Mouse (Mus musculus): ENCODE results near the gene Cyp2d40. TPM values are rescaled to one million over a fixed set of nuclear protein-coding genes. Genes with fewer than 3 reads are reported as not detected.

Cyp2d40 gene
- not detected in 2 replicates for polyA plus RNA-seq (2016; fragmentation: Nextera tagmentation; extraction: Ambion mirVana)

DNA sequence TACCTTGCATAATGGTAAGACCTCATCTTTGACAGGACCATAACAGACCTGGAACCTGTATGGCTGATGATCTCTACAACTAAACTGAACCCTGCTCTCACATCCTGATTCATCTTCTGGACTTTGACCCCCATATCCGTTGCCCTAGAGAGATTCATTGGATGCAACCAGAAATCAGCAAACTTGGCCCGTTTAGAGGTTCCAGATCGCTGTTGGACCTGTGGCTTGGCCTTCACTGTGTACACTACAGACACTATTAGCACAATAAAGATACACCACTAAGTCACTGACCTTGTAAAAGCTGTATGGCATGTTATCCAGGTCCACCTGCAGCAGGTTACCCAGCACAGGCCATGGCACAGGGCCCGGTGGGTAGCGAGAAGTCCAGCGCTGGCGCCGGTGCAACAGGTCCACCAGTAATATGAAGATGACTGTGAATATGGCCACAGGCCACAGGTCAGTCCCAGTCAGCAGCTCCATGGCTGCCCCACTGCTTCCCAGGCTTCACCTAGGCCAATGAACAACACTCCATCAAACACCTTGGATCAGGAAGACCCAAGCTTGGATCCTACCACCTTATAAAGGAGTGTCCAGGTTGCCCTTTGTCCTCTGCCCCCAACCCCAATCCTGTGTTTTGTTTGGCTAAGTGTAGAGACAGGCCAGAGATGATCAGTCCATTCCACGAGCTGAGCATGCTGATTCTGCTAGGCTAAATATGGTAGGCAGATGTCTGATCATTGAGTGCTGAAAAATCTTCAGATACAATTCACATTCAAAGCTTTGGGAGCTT, at the start of gene Cyp2d40:
Cyp2d40 (minus strand) TSS at position 553 of the 790 bp plus-strand sequence.
- Histone ChIP-seq H3K36me3 (no peaks in the 10 kb centered on the region), H3K27ac (no peak within 1 kb of the TSS), H3K9me3 (no peaks in the 10 kb centered on the region), H3K27me3 (ENCODE audit: insufficient read depth, poor library complexity, severe bottlenecking) (no peaks in the 10 kb centered on the region), H3K4me3 (no peak within 1 kb of the TSS), H3K4me1 (no peaks in the 10 kb centered on the region)
- 89% methylated on average over 9 of the region's 9 CpGs for WGBS
- no peak for DNase-seq (ENCODE audit: low spot score)

DNA sequence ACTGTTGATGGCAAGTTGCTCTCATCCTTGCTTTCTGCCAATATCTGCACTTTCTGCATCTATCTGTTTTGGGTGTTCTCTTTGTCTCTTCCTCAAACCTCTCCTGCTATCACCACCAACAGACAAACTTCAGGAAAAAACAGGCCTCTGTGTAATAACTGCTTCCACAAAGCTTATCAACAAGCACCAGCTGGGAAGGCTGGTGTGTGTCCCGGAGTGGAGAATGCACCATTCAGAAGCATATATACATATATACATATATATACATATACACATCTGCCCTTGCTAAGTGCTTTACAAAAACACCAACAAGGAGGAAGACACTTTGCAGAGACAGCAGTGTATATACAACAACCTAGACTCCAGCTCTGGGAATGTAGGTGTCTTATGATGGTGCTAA, 46.6 kb upstream of the Cyp2d40 start:
- Histone ChIP-seq H3K27ac (no peak overlapping the region), H3K4me1 (peaks cover 5% of the 10 kb centered on the region; the same call in 1 of the 2 replicates), H3K4me3 (no peak overlapping the region), H3K36me3 (peaks cover 37% of the 10 kb centered on the region), H3K9me3 (no peaks in the 10 kb centered on the region), H3K27me3 (ENCODE audit: insufficient read depth, poor library complexity, severe bottlenecking) (no peaks in the 10 kb centered on the region)
- 72% methylated on average over 1 of the region's 1 CpGs for WGBS
- DNase-seq (ENCODE audit: low spot score): no peak

DNA sequence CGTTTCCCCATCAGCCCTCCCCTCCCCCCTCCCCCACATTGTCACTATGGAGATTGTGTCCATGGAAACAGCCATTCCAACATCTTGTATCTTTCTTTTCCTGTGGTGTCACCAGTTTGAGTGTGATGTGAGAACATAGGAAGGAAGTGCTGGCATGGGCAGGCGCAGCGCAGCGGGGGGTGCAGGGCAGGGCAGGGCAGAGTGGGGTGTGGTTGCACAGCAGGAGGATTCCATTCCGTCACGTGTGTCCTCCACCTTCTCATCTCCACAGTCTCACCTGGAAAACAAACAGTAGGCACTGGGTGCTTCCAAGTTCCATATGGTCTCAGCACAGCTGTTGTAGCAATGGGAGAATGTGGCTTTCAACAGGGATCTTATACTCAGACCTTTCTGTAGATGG, 45.5 kb upstream of the Cyp2d40 start:
- no peaks in the 10 kb centered on the region for H3K9me3 ChIP-seq
- no peaks in the 10 kb centered on the region for H3K27me3 ChIP-seq (ENCODE audit: insufficient read depth, poor library complexity, severe bottlenecking)
- peaks cover 34% of the 10 kb centered on the region for H3K36me3 ChIP-seq
- 67% methylated on average over 6 of the region's 6 CpGs for WGBS
- no peak overlapping the region for H3K4me3 ChIP-seq
- no peak for DNase-seq (ENCODE audit: low spot score)
- peaks cover 5% of the 10 kb centered on the region; the same call in 1 of the 2 replicates for H3K4me1 ChIP-seq
- H3K27ac ChIP-seq: no peak overlapping the region

DNA sequence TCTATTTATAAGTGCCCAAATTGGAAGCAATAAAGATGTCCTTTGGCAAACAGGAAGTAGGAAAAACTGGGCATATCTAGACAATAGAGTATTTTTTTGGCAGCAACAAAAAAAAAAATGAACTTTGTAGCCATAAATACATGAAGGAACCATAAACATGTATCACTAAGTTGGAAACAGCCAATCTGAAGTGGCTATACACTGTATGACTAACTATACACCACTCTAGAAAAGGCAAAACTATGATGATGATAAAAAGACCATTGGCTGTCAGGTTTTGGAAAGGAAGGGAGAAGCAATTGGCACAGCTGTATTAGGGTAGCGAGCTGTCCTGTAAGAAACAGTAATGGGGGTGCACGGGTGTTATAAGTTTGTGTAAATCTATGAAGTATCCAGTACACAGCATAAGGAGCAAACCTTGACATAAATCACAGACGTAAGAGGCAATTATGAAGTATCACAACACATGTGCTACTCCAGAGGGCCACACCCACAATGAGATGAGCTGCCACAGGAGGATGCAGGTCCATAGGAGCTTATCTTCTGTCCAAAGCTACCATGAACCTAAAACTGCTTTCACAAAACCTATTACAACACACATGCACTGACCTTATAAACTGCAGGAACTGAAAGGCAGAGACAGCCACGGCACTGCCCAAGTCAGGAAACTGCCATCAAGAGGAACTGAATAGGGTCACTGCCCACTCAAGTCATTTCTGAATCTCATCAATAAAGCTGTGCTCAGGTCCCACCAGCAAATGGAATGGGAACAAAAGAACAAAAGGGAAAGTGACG, 43.2 kb upstream of the Cyp2d40 start:
- Histone ChIP-seq H3K4me3 (no peak overlapping the region), H3K9me3 (no peaks in the 10 kb centered on the region), H3K4me1 (peaks cover 5% of the 10 kb centered on the region; the same call in 1 of the 2 replicates), H3K27ac (no peak overlapping the region), H3K27me3 (ENCODE audit: insufficient read depth, poor library complexity, severe bottlenecking) (no peaks in the 10 kb centered on the region), H3K36me3 (peaks cover 23% of the 10 kb centered on the region)
- DNase-seq (ENCODE audit: low spot score): no peak
- 90% methylated on average over 5 of the region's 5 CpGs for WGBS

DNA sequence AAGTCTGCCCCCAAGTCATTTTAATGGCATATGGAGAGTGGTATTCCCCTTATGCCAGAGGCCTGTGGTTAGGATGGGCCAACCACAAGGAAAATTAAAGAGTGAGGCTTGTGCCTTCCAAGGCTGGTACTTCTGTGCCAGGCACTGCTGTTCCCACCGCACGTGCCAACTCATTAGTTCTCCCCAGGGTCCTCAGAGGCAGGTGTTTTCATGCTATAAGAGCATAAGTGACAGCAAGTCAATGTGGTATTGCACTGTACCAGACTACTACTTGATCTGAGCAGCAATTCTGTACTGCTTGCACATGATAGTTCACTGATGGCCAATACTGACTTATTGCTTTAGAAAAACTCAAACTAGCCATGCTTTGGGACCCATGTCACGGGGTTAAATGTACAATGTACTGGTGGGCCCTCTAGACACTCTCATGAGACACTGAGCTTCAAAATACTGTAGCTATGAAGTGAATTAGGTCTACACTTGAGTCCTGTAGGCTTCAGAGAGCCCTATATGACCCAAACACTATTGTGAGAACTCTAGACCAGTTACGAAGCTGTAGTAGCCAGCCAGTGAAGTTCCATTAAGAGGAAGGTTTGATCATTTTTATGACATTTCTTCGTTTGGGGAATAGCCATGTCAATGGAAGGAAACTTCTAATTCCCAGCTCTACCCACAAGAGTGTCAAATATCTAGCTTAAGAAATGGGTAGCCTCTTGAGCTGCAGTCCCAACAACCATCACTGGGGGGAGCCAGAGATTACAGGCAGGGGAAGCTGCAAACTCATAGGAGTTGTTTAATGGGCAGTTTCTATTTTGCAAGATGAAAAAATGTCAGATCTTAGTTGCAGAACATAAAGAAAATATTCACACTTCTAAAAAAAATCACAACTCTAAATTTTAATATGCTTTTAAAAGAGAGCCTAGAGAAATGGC, 41.0 kb upstream of the Cyp2d40 start:
- H3K4me3 ChIP-seq: no peak overlapping the region
- DNase-seq (ENCODE audit: low spot score): peak; percentile 73
- H3K27ac ChIP-seq: no peak overlapping the region
- 72% methylated on average over 5 of the region's 5 CpGs for WGBS
- no peaks in the 10 kb centered on the region for H3K9me3 ChIP-seq
- peaks cover 5% of the 10 kb centered on the region; the same call in 1 of the 2 replicates for H3K4me1 ChIP-seq
- H3K27me3 ChIP-seq (ENCODE audit: insufficient read depth, poor library complexity, severe bottlenecking): no peaks in the 10 kb centered on the region
- H3K36me3 ChIP-seq: peaks cover 5% of the 10 kb centered on the region

DNA sequence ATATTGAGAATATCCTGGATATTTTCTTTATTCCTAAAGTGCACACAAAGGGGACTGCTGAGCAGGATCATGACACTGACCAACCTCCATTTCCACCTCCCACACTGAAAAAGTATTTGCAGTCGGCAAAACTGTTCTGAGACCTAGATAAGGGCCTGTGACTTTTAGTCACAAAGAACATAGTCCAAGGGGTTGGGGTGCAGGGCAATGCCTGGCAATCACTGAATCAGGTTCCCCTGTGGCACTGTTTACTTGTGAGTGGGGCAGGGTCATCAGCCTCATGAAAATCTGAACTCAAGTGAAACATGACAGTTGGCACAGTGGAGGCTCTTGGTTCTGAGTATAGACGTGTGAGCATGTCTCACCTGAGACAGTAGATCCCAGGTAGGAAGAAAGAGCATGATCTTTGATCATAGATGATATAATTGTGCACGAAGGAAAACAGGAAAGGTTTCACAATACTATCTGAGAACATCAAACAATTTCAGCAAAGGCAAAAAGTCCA, 32.0 kb upstream of the Cyp2d40 start:
- Histone ChIP-seq H3K27me3 (ENCODE audit: insufficient read depth, poor library complexity, severe bottlenecking) (no peaks in the 10 kb centered on the region), H3K4me1 (no peaks in the 10 kb centered on the region), H3K4me3 (no peak overlapping the region), H3K27ac (no peak overlapping the region), H3K36me3 (no peaks in the 10 kb centered on the region), H3K9me3 (no peaks in the 10 kb centered on the region)
- DNase-seq (ENCODE audit: low spot score): no peak
- WGBS: 63% methylated on average over 3 of the region's 3 CpGs

DNA sequence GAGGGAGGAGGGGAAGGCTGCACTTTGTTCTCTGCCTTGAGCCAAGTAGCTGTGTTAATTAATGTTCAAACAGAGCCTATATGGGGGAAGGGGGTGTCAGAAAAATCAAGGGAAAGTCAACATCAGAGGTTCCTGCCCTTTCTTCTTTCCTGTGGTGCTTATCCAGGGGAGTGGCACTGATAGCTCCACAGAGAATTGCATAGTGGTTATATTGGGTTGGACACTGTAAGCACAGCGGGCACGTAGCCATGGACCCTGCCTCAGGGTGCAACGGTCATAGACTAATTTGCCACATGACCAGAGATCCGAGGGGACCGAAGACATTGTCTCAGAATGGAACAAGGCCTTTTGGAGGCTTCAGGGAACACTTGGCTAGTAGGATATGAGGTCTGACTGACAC, 30.3 kb upstream of the Cyp2d40 start, which contains the start of gene Cyp2d26:
Cyp2d26 (minus strand) TSS at position 18 of the 400 bp plus-strand sequence.
- H3K27ac ChIP-seq: no peak within 1 kb of the TSS
- H3K9me3 ChIP-seq: no peaks in the 10 kb centered on the region
- no peak within 1 kb of the TSS for H3K4me3 ChIP-seq
- H3K4me1 ChIP-seq: no peaks in the 10 kb centered on the region
- no peak for DNase-seq (ENCODE audit: low spot score)
- 81% methylated on average over 5 of the region's 5 CpGs for WGBS
- no peaks in the 10 kb centered on the region for H3K36me3 ChIP-seq
- no peaks in the 10 kb centered on the region for H3K27me3 ChIP-seq (ENCODE audit: insufficient read depth, poor library complexity, severe bottlenecking)

DNA sequence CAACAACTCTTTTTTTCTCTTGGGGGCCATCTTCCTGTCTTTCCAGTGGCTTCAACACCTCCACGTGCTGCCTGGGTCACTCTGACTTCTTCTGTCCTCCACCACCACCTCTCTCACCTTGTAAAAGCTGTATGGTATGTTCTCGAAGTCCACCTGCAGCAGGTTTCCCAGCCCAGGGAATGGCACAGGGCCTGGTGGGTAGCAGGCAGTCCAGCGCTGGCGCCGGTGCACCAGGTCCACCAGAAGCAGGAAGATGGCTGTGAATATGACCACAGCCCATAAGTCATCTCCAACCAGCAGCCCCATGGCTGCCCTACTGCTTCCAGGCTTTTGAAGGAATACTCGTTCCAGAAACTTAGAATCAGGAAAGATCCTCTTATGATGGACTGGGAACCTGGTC, 29.9 kb upstream of the Cyp2d40 start:
- Histone ChIP-seq H3K27me3 (ENCODE audit: insufficient read depth, poor library complexity, severe bottlenecking) (no peaks in the 10 kb centered on the region), H3K9me3 (no peaks in the 10 kb centered on the region), H3K36me3 (no peaks in the 10 kb centered on the region), H3K27ac (no peak overlapping the region), H3K4me1 (no peaks in the 10 kb centered on the region), H3K4me3 (no peak overlapping the region)
- WGBS: 89% methylated on average over 6 of the region's 6 CpGs
- DNase-seq (ENCODE audit: low spot score): no peak

DNA sequence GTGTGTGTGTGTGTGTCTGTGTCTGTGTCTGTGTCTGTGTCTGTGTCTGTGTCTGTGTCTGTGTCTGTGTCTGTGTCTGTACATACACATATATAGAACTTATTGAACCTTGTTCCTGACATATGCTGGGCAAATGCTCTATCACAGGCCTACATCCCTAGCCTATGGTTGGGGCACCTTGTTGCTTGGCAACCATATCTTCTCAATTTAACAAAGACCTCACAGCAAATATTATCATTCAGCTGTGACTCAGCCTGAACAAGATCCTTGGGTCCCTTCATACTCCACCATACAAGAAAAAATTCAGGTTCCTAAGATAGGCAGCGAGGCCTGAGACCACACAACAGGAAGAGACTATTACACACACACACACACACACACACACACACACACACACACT, 29.5 kb upstream of the Cyp2d40 start:
- Histone ChIP-seq H3K9me3 (no peaks in the 10 kb centered on the region), H3K27ac (no peak overlapping the region), H3K36me3 (no peaks in the 10 kb centered on the region), H3K4me1 (no peaks in the 10 kb centered on the region), H3K27me3 (ENCODE audit: insufficient read depth, poor library complexity, severe bottlenecking) (no peaks in the 10 kb centered on the region), H3K4me3 (no peak overlapping the region)
- 94% methylated on average over 1 of the region's 1 CpGs for WGBS
- DNase-seq (ENCODE audit: low spot score): peak; percentile 39

DNA sequence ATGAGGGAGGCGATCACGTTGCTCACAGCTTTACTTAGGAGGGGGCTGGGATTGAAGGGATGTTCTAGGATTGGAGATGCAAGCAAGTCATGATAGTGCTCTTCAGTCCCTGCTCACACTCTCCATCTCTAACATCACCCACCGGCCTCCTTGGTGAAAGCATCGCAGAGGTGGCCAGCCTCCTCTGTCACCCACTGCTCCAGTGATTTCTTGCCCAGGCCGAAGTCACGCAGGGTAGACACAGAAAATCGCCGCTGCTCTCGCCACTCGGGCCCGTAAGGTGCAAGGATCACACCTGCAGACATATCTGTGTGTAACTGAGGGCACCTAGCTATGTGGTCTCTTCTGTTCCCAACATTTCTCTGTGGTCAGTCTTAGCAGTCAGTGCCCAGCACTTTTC, 28.6 kb upstream of the Cyp2d40 start:
- Histone ChIP-seq H3K27ac (no peak overlapping the region), H3K4me3 (no peak overlapping the region), H3K4me1 (no peaks in the 10 kb centered on the region), H3K27me3 (ENCODE audit: insufficient read depth, poor library complexity, severe bottlenecking) (no peaks in the 10 kb centered on the region), H3K9me3 (no peaks in the 10 kb centered on the region), H3K36me3 (no peaks in the 10 kb centered on the region)
- WGBS: 89% methylated on average over 11 of the region's 11 CpGs
- DNase-seq (ENCODE audit: low spot score): peak; percentile 73

DNA sequence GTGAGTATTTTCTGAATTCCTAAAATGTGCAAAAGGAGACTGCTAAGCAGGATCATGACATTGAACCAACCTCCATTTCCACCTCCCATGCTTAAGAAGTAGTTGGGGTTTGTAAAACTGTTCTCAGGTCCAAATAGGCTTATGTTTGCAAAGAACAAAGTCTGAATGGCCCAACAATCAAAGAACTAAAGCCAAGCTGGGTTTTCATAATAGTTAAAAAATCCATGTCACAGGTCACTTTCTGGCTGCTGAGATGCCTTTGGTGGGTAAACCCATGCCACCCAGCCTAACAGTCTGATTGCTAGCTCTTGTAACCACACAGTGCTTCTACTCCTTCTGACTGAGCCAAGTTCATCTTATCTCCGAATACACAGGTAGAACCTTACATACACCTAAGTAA, 20.6 kb upstream of the Cyp2d40 start:
- Histone ChIP-seq H3K4me3 (no peak overlapping the region), H3K27ac (no peak overlapping the region), H3K9me3 (no peaks in the 10 kb centered on the region), H3K27me3 (ENCODE audit: insufficient read depth, poor library complexity, severe bottlenecking) (no peaks in the 10 kb centered on the region), H3K36me3 (no peaks in the 10 kb centered on the region), H3K4me1 (no peaks in the 10 kb centered on the region)
- no peak for DNase-seq (ENCODE audit: low spot score)
- WGBS: 64% methylated on average over 1 of the region's 1 CpGs

DNA sequence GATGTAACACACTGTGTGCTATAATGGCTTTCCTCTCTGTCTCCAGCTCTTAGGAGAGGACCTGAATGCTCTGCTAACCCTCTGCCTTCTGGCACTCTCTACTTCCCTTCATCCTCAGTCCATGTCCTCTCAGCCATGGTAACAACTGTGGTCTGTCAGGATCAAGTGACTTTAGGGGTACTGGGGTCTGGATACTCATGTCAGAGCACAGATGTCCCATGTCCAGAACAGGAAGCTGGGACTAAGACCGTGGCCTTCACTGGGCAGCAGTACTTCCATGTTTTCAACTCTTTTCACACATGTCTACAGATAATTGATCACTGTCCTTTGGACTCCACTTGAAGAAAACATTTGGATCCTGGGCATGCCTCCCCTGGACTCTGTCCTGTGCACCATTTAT, 19.8 kb upstream of the Cyp2d40 start:
- Histone ChIP-seq H3K36me3 (no peaks in the 10 kb centered on the region), H3K27ac (no peak overlapping the region), H3K27me3 (ENCODE audit: insufficient read depth, poor library complexity, severe bottlenecking) (no peaks in the 10 kb centered on the region), H3K9me3 (no peaks in the 10 kb centered on the region), H3K4me1 (no peaks in the 10 kb centered on the region), H3K4me3 (no peak overlapping the region)
- no peak for DNase-seq (ENCODE audit: low spot score)
- 77% methylated on average over 1 of the region's 1 CpGs for whole genome bisulfite sequencing
